In the genomic region with DNA sequence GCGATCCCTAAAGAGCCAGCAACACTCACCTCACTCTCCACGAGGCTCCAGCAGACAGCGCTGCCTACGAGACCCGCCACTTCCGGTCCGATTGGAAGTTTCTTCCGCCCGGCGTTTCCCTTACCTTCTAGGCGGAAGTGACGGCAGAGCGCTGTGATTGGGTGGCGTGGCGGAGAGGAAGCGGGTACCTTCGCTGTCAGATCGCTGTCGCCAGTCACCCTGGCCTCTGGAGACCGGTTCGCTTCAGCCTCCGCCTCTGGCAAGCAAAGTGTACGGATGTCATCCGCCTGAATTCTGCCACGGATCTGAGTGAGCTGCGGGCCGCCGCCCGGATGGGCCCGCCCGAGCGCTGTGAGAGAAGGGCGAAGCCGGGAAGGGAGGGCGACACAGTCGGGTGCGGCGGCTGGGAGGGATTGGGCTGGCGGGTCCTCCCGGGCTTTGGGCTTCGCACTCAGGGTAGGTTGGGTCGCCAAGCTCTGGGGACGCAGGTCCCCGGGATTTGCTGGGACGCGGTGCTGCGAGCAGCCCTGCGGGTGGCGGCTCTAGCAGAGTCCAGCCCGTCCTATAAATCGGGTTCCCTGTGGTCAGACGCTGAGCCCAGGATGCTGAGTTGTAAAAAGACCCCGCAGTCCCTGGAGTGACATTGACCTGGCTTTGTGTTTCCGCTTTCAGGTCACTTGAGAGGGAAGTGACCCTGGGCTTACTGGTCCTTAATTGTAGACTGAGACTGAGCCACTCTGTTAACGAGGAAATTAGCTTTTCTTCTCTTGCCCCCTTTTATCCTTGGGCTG, we compare ENCODE assay signal across 1 mouse cellular context.
A peak's percentile ranks its signal among the peaks of the same experiment; 100 is the strongest.
TF ChIP-seq lines count a peak whose summit lies in the region.

A gene (plus strand): TSS at position 67 of the 791 bp plus-strand sequence.
A gene (minus strand): TSS at position 93 of the 791 bp plus-strand sequence.

TF ChIP-seq in MEL, 35 proteins besides CTCF, POLR2A, EP300 and RAD21 (continued from another document):
- TF ChIP-seq MEF2A (IDR thresholded peaks at IDR 0.05; ENCODE audit: extremely low read depth, insufficient replicate concordance, low read depth, low read length, poor library complexity, severe bottlenecking) (no peak), GABPA (IDR thresholded peaks at IDR 0.05; ENCODE audit: low read depth, low read length) (no peak), MXI1 (IDR thresholded peaks at IDR 0.05; ENCODE audit: low read depth, low read length) (peak; percentile 93), HCFC1 (IDR thresholded peaks at IDR 0.05; ENCODE audit: low read depth, low read length) (peak; percentile 96), CHD2 (IDR thresholded peaks at IDR 0.05; ENCODE audit: low read length) (no peak), ZNF384 (IDR thresholded peaks at IDR 0.05; ENCODE audit: low read depth, low read length) (no peak), ETS1 (IDR thresholded peaks at IDR 0.05; ENCODE audit: low read depth, low read length) (no peak), POLR2AphosphoS5 (IDR thresholded peaks at IDR 0.05; ENCODE audit: borderline replicate concordance, low read depth, low read length) (no peak), NRF1 (IDR thresholded peaks at IDR 0.05; ENCODE audit: insufficient read depth, low read depth, low read length, poor library complexity, severe bottlenecking) (no peak), ZMIZ1 (IDR thresholded peaks at IDR 0.05; ENCODE audit: low read depth, low read length) (peak; percentile 74), MYB (IDR thresholded peaks at IDR 0.05; ENCODE audit: low read depth, low read length) (no peak), USF1 (IDR thresholded peaks at IDR 0.05; ENCODE audit: low read depth, low read length) (no peak), ZKSCAN1 (IDR thresholded peaks at IDR 0.05; ENCODE audit: low read depth, low read length) (no peak), ELF1 (IDR thresholded peaks at IDR 0.05; ENCODE audit: low read depth, low read length) (peak; percentile 99), MAX (IDR thresholded peaks at IDR 0.05; ENCODE audit: low read length) (peak; percentile 71), MAZ (IDR thresholded peaks at IDR 0.05; ENCODE audit: low read depth, low read length) (no peak), USF2 (IDR thresholded peaks at IDR 0.05; ENCODE audit: borderline replicate concordance in 1 of 2, insufficient read depth in 1 of 2, low read depth in 1 of 2, low read length in 2 of 2) (no peak), CHD1 (IDR thresholded peaks at IDR 0.05; ENCODE audit: low read depth, low read length) (no peak), MYC (IDR thresholded peaks at IDR 0.05; ENCODE audit: low read depth, low read length) (peak; percentile 69; the same call in 1 of the 2 replicates), SIN3A (IDR thresholded peaks at IDR 0.05; ENCODE audit: low read length) (peak; percentile 95), MAFK (IDR thresholded peaks at IDR 0.05; ENCODE audit: borderline replicate concordance, low read depth, low read length) (no peak)
